Mouse (Mus musculus) left cerebral cortex, adult 2 months (tissue): ENCODE results near the gene Ap3b1. TPM values are rescaled to one million over a fixed set of nuclear protein-coding genes. Genes with fewer than 3 reads are reported as not detected.

Experiments used
- DNase-seq, 2 experiments: peaks; one replicate each; pipeline ENCODE4 v3.0.0; 2021 to 2022; ENCODE audit warnings: low spot score in 2 of 2, mixed read lengths in 1 of 2; ENCODE audit errors: extremely low spot score in 1 of 2
- H3K27ac ChIP-seq: fragments of 200-600 bp; 2 replicates; pipeline ENCODE4 v1.8.1; 2022
- H3K4me3 ChIP-seq: fragments of 200-600 bp; 2 replicates; pipeline ENCODE4 v1.8.1; 2022
- CTCF ChIP-seq: fragments of 200-600 bp; IDR thresholded peaks from 2 replicates; pipeline ENCODE4 v1.8.1; 2022; ENCODE audit warnings: antibody characterized with exemption, mild to moderate bottlenecking, moderate library complexity
- intact Hi-C: fragments of 180-260 bp; cut with DNase I; formaldehyde crosslinking; loops from one replicate; pipeline ENCODE4 v1.15.1; 2025
- total RNA-seq, 2 experiments: library from RNA; stranded (reverse); gene quantifications; 2 replicates each; pipeline ENCODE4 v1.2.3; 2021

Gene Ap3b1
- total RNA-seq, 2 experiments from 2014 or later = 45.4 to 46.8 TPM

GRCm38 (mm10) chr13:94381427-94381826 lies 22.7 kb downstream of the Ap3b1 start:
- DNase-seq = no peak
- intact Hi-C loops = loop anchor here (5.0 kb wide), 1 partner anchor 561 kb away; no protein-coding TSS in a partner anchor
- no peak for TF ChIP-seq CTCF
- H3K27ac ChIP-seq = no peak overlapping the region
- no peak overlapping the region for H3K4me3 ChIP-seq

GRCm38 (mm10) chr13:94381829-94382675 lies 23.3 kb downstream of the Ap3b1 start:
- Histone ChIP-seq H3K4me3 (no peak overlapping the region), H3K27ac (no peak overlapping the region)
- peak; percentile 65 for TF ChIP-seq CTCF
- DNase-seq = no peak
- intact Hi-C loops = loop anchor here (5.0 kb wide), 1 partner anchor 560 kb away; no protein-coding TSS in a partner anchor

GRCm38 (mm10) chr13:94384931-94385570 lies 26.3 kb downstream of the Ap3b1 start:
- intact Hi-C loops = loop anchor here (5.0 kb wide), 1 partner anchor 557 kb away; no protein-coding TSS in a partner anchor
- Histone ChIP-seq H3K4me3 (no peak overlapping the region), H3K27ac (no peak overlapping the region)
- no peak for TF ChIP-seq CTCF
- no peak for DNase-seq

DNA sequence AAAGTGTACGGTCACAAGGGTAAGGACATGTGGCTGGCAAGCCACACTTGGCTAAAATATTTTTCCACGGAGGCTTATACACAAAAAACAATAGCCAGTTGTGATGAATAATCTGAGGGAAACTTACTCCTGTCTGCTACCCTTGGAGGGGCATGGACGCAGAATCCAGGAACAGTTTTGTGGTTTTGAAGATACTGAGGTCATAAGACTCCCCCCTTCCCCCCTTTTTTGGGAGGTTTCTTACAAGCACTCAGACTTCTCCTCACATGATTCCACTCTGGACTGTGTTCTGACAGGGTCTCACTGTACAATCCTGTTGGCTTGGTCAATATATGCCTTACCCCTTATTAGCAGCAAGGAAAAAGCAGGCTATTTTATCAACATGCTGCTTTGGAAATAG lies 29.8 kb downstream of the Ap3b1 start:
- no peak for TF ChIP-seq CTCF
- Histone ChIP-seq H3K4me3 (no peak overlapping the region), H3K27ac (no peak overlapping the region)
- DNase-seq = no peak
- intact Hi-C loops = no loop called here

DNA sequence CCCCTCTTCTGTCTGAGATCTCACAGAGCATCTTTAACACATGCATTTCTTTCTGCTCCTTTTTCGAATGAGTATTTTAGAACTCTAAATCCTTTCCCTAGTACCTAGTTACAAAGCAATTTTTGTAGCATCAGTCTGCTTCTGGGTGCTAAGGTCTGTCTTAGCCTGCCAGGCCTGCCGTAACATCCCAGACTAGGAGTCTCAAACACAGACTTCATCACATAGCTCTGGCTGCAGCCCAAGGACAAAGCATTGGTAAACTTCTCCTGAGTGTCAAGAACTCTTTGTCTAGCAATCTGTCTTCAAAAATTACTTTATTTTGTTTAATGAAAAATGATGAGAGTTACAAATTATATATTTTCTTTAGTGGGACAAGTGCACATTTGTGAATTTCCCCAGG lies 30.8 kb downstream of the Ap3b1 start:
- no peak overlapping the region for H3K4me3 ChIP-seq
- no peak for TF ChIP-seq CTCF
- no peak for DNase-seq
- intact Hi-C loops = no loop called here
- no peak overlapping the region for H3K27ac ChIP-seq

DNA sequence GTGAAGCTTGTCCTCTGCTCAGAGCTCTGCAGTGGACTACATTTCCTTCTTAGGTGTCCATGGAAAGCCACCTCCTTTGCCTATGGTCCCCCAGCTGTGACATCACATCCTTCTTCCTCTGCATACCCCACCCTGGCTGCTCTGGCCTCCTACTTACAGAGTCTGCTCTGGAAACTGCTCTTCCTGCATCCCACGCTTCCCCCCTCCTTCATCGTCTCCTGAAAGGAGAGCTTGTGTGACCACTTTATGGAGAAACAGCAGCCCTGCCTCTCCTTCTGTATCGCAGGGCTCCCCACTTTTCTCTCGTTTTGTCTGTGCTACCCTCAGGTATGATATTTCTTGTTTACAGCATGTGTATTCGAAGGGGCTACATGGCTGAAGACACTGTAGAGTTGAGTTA lies 33.5 kb downstream of the Ap3b1 start:
- intact Hi-C loops = no loop called here
- Histone ChIP-seq H3K27ac (no peak overlapping the region), H3K4me3 (no peak overlapping the region)
- no peak for DNase-seq
- TF ChIP-seq CTCF = no peak

DNA sequence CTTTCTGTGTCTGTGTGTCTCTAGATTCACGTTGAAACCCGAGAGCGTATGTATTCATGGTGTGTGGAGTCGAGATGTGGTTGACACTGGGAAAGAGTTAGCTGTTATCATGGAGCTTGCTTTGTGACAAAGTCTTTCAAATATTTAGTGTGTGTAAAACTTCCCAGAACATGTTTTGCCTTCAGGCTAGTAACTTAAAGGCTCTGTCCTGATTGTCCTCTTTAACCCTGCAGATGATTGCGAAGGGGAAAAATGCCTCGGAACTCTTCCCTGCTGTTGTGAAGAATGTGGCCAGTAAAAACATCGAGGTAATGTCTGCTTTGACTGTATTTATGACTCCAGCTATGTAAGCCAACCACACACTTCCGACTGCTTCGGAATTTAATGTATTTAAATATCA lies 35.7 kb downstream of the Ap3b1 start:
- no peak for DNase-seq
- intact Hi-C loops = no loop called here
- Histone ChIP-seq H3K4me3 (no peak overlapping the region), H3K27ac (no peak overlapping the region)
- TF ChIP-seq CTCF = no peak

DNA sequence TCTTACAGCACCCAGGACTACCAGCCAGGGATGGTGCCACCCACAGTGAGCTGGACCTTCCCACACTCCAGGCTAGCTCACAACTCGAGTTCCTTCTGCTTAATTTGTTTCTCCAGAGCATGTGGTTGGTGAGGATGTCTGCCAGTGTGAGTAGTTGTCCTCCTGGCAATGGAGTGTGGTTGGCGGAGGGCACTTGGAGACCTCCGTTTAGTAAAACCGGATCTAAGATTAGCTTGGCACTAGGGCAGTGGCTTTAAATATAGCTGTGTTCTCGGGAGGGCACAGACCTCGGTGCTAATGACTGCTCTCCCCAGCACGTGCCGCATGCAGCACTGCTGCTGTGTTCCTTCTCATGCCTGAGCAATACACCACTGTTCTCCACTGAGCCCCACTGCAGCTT lies 37.0 kb downstream of the Ap3b1 start:
- peak in 1 of 2 experiments; percentile 53 for DNase-seq
- Histone ChIP-seq H3K4me3 (no peak overlapping the region), H3K27ac (no peak overlapping the region)
- intact Hi-C loops = no loop called here
- no peak for TF ChIP-seq CTCF

- DNase-seq = no peak
- no peak overlapping the region for H3K4me3 ChIP-seq
These were observed 37.7 kb downstream of the Ap3b1 start for GRCm38 (mm10) chr13:94396392-94396920.

GRCm38 (mm10) chr13:94398568-94399374 lies 40.0 kb downstream of the Ap3b1 start:
- Histone ChIP-seq H3K27ac (peak overlapping the region; percentile 48; the same call in 1 of the 2 replicates), H3K4me3 (no peak overlapping the region)
- no peak for DNase-seq
- TF ChIP-seq CTCF = no peak
- intact Hi-C loops = no loop called here

More at GRCm38 (mm10) chr13:94396392-94396920, 37.7 kb downstream of the Ap3b1 start:
- intact Hi-C loops = no loop called here
- no peak overlapping the region for H3K27ac ChIP-seq
- no peak for TF ChIP-seq CTCF

DNA sequence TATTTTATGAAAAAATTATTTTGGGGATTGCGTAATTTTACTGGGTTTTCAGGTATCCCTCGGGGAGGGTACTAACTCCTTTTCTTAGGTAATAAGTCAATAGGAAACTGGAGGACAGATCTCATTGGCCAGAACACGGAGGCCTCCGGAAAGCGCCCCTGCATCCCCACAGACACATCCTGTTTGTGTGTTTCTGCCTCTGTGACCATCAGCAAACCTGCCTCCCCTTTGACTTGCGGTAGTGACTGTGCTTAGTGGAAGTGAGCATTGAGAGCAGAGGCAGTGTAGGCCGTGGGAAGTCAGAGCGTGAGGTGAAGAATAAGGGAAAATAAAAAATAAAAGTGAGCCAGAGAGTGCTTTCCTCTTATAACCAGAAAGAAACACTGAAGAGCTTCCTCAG lies 41.7 kb downstream of the Ap3b1 start:
- no peak for TF ChIP-seq CTCF
- no peak overlapping the region for H3K4me3 ChIP-seq
- no peak for DNase-seq
- no peak overlapping the region for H3K27ac ChIP-seq
- intact Hi-C loops = no loop called here
